Mouse (Mus musculus) forebrain, embryonic 14.5 days (tissue): ENCODE measurements at regions not wholly inside any gene's neighbourhood (a gene's known extent, or its start where the extent isn't known, plus 50 kb on each side); places are given as distances from the start of the nearest gene placed in this dataset.

ENCODE experiments used
- ATAC-seq: fragments of 200-750 bp; cut with Nextera tagmentation; 2 replicates; pipeline ENCODE4 v1.8.0; 2017; ENCODE audit warnings: mild to moderate bottlenecking, moderate library complexity
- DNase-seq: peaks from one replicate; pipeline ENCODE4 v3.0.0-alpha.2; 2015; ENCODE audit warnings: low spot score
- H3K27ac ChIP-seq: fragments of 300-500 bp; sonication (generic); 2 replicates; pipeline ENCODE4 v1.5.1; 2014; ENCODE audit warnings: low read depth, mild to moderate bottlenecking, control low read depth, low read length, moderate library complexity
- H3K27me3 ChIP-seq: fragments of 300-500 bp; sonication (generic); replicated peaks from 2 replicates; pipeline ENCODE4 v1.6.1; 2014; ENCODE audit warnings: low read length, control low read depth, mixed read lengths; ENCODE audit not compliant: control insufficient read depth, insufficient read depth
- H3K36me3 ChIP-seq: fragments of 300-500 bp; sonication (generic); 2 replicates; pipeline ENCODE4 v1.6.1; 2014; ENCODE audit warnings: low read length, control low read depth; ENCODE audit not compliant: control insufficient read depth, insufficient read depth
- H3K4me1 ChIP-seq: fragments of 300-500 bp; sonication (generic); 2 replicates; pipeline ENCODE4 v1.6.1; 2014; ENCODE audit warnings: antibody characterized with exemption, low read length, control low read depth; ENCODE audit not compliant: control insufficient read depth, insufficient read depth
- H3K4me2 ChIP-seq: fragments of 300-500 bp; sonication (generic); 2 replicates; pipeline ENCODE4 v1.6.1; 2014; ENCODE audit warnings: mild to moderate bottlenecking, control low read depth, low read length
- H3K4me3 ChIP-seq: fragments of 300-500 bp; sonication (generic); 2 replicates; pipeline ENCODE4 v1.5.1; 2014; ENCODE audit warnings: low read depth, low read length, control low read depth
- H3K9ac ChIP-seq: fragments of 300-500 bp; sonication (generic); 2 replicates; pipeline ENCODE4 v1.6.1; 2014; ENCODE audit warnings: mild to moderate bottlenecking, low read length, control low read depth, moderate library complexity
- H3K9me3 ChIP-seq: fragments of 300-500 bp; sonication (generic); replicated peaks from 2 replicates; pipeline ENCODE4 v1.6.1; 2016; ENCODE audit warnings: low read length, control low read depth, mixed read lengths; ENCODE audit not compliant: control insufficient read depth
- WGBS: fragments of 180-500 bp; shearing (Covaris S2); extraction: QIAGEN DNeasy Blood & Tissue Kit; methylation state at CpG from one replicate; pipeline ENCODE4 v1.1.7; 2014; 5-methylcytosine and 5-hydroxymethylcytosine counted together

DNA sequence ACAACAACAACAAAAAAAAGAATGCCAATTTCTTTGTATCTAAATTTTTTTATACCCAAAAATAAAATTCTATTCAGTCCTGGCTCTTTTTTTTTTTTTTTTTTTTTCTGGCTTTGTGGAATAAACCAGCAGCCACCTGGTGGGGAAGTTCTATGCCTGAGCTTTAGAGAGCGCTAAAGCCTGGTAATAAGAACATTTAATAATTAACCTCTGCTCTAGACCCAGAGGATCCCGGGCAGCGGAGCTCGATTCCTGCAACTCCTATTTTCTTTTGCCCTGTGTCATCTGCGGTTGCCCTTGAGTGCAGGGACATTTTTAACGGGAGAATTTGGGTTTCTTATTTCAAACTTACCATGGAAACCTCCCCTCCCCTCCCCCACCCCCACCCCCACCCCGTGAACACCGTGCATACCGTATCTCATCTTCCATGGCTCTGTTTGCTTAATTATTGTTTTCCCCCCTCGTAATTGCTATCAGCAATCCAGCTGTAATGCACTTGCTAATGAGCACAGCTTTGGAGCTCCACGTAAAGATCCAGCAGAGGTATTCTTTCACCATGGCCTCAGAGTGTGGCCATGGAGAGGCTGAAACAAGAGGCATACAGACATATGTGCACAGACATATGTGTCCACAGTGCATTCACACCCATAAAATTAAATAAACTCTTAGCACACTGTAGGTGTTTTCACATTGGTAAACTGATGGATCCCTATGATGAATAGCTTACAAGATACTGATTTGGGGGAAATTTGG is 62.8 kb upstream of the Gpr12 start:
- 0 out of 2 replicates have a peak, but pooled peaks cover 2% of the 10 kb centered on the region for H3K4me1 ChIP-seq
- no peaks in the 10 kb centered on the region for H3K9me3 ChIP-seq
- H3K27me3 ChIP-seq, result no peaks in the 10 kb centered on the region
- ATAC-seq (peak; percentile 29; the same call in 1 of the 2 replicates), DNase-seq (peak; percentile 30)
- 17% methylated on average over 11 of the region's 11 CpGs for WGBS
- no peak overlapping the region for H3K4me3 ChIP-seq
- H3K9ac ChIP-seq, result no peak overlapping the region
- H3K4me2 ChIP-seq, result no peak overlapping the region
- H3K27ac ChIP-seq, result no peak overlapping the region
- no peaks in the 10 kb centered on the region for H3K36me3 ChIP-seq

- Histone ChIP-seq H3K27me3 (no peaks in the 10 kb centered on the region), H3K27ac (no peak overlapping the region), H3K4me2 (no peak overlapping the region), H3K9me3 (no peaks in the 10 kb centered on the region), H3K4me3 (no peak overlapping the region), H3K9ac (no peak overlapping the region), H3K36me3 (no peaks in the 10 kb centered on the region), H3K4me1 (0 out of 2 replicates have a peak, but pooled peaks cover 2% of the 10 kb centered on the region)
- ATAC-seq, result no peak
- WGBS, result 5% methylated on average over 4 of the region's 4 CpGs
- DNase-seq, result peak; percentile 47
These were observed 59.5 kb upstream of the Gpr12 start for GRCm38 (mm10) chr5:146644499-146644898.

GRCm38 (mm10) chr5:146641931-146642330 is 56.9 kb upstream of the Gpr12 start:
- Histone ChIP-seq H3K4me3 (no peak overlapping the region), H3K9ac (no peak overlapping the region), H3K27ac (no peak overlapping the region), H3K4me2 (no peak overlapping the region), H3K4me1 (no peaks in the 10 kb centered on the region), H3K27me3 (no peaks in the 10 kb centered on the region), H3K9me3 (no peaks in the 10 kb centered on the region), H3K36me3 (no peaks in the 10 kb centered on the region)
- 76% methylated on average over 6 of the region's 6 CpGs for WGBS
- ATAC-seq, result no peak
- no peak for DNase-seq

- Histone ChIP-seq H3K27me3 (no peaks in the 10 kb centered on the region), H3K9me3 (no peaks in the 10 kb centered on the region), H3K4me2 (no peak overlapping the region), H3K27ac (no peak overlapping the region), H3K9ac (no peak overlapping the region), H3K36me3 (no peaks in the 10 kb centered on the region), H3K4me1 (no peaks in the 10 kb centered on the region), H3K4me3 (no peak overlapping the region)
- WGBS, result 86% methylated on average over 6 of the region's 6 CpGs
- no peak for DNase-seq
- ATAC-seq, result no peak
These were observed 51.8 kb upstream of the Gpr12 start for GRCm38 (mm10) chr5:146636859-146637258.
